Mouse (Mus musculus) kidney, embryonic 15.5 days (tissue): ENCODE data around the gene Gm17364. TPM values are rescaled to one million over a fixed set of nuclear protein-coding genes. Genes with fewer than 3 reads are reported as not detected.
A peak's percentile ranks its signal among the peaks of the same experiment; 100 is the strongest.

ENCODE experiments used
- ATAC-seq: fragments of 200-750 bp; cut with Nextera tagmentation; replicated peaks from 2 replicates; pipeline ENCODE4 v1.8.0; 2017; ENCODE audit warnings: moderate TSS enrichment; ENCODE audit not compliant: low FRiP score
- H3K27ac ChIP-seq: fragments of 300-500 bp; sonication (generic); 2 replicates; pipeline ENCODE4 v1.5.1; 2015; ENCODE audit warnings: mild to moderate bottlenecking, inconsistent platforms
- H3K27me3 ChIP-seq: fragments of 300-500 bp; sonication (generic); 2 replicates; pipeline ENCODE4 v1.6.1; 2015; ENCODE audit warnings: inconsistent platforms
- H3K36me3 ChIP-seq: fragments of 300-500 bp; sonication (generic); 2 replicates; pipeline ENCODE4 v1.6.1; 2015; ENCODE audit warnings: inconsistent platforms
- H3K4me1 ChIP-seq: fragments of 300-500 bp; sonication (generic); 2 replicates; pipeline ENCODE4 v1.6.1; 2015; ENCODE audit warnings: inconsistent platforms
- H3K4me2 ChIP-seq: fragments of 300-500 bp; sonication (generic); 2 replicates; pipeline ENCODE4 v1.6.1; 2015; ENCODE audit warnings: moderate library complexity, mild to moderate bottlenecking, inconsistent platforms
- H3K4me3 ChIP-seq: fragments of 300-500 bp; sonication (generic); replicated peaks from 2 replicates; pipeline ENCODE4 v1.5.1; 2015; ENCODE audit warnings: mild to moderate bottlenecking, inconsistent platforms
- H3K9ac ChIP-seq: fragments of 300-500 bp; sonication (generic); 2 replicates; pipeline ENCODE4 v1.6.1; 2015; ENCODE audit warnings: mild to moderate bottlenecking, inconsistent platforms
- H3K9me3 ChIP-seq: fragments of 300-500 bp; sonication (generic); replicated peaks from 2 replicates; pipeline ENCODE4 v1.6.1; 2016; ENCODE audit warnings: inconsistent platforms
- WGBS: fragments of 180-500 bp; shearing (Covaris S2); methylation state at CpG from one replicate; pipeline ENCODE4 v1.1.7; 2015; ENCODE audit warnings: mixed read lengths; 5-methylcytosine and 5-hydroxymethylcytosine counted together
- polyA plus RNA-seq: library from polyadenylated mRNA; unstranded; fragments of >200 nt; fragmentation: Nextera tagmentation; extraction: Ambion mirVana; gene quantifications from 2 replicates; pipeline ENCODE4 v1.2.1, GENCODE M21; 2015

The Gm17364 gene
- not detected in 2 replicates for polyA plus RNA-seq

DNA sequence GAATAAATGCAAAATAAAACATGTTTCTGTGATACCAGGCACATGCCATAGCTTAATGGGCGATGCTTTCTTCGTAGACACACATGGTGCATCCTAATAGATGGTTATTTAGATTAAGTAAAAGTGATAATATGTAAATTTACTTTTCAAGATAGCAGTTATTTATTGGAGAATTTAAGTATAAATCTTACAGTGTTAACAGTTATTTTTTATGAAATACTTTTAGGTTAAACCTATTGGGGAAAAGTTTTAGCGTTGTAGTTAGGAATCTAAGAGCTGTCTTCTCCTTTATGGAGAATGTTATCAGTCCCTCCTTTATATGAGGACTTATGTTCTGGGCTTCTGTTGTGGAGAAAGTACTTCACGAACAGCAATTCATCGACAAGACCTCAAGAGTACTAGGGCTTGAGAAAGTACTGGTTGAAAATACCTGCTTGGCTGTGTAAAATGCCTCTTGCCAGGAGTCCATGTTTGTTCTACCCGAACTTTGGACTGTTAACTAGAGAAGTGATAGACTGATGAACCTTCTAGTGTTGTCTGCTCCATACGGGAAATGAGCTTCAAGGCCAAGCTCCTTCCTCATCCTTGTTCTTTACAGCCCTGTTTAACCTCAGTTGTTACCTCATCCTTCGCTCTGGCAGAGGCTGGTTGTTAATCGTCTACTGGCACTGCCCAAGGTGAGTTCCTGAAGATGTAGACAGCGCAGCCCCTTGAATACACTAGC lies at the start of gene Gm17364:
Gene Gm17364, minus strand, starts transcription at position 51 of the 724 bp plus-strand sequence.
- H3K36me3 ChIP-seq, result peaks cover 14% of the 10 kb centered on the region; the same call in 1 of the 2 replicates

DNA sequence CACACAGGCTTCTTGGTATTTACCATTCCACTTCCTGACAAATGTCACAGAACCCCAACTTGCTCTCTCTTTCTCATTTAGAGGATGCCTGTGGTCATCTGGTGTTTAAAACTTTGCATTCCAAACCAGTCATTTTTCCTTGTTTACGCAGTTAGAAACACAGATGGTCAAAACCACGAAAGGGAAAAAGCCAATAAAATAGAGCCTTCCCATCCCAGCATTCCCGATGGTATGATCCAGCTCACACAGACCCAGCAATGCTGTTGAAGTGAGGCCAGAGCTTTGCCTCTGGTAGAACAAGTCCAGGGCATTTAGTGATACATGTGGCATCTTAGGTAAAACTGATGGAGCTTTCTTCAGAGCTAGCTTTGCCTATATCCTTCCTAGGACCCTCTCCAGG lies 47.7 kb upstream of the Gm17364 start:
- peaks cover 8% of the 10 kb centered on the region; the same call in 1 of the 2 replicates for H3K4me1 ChIP-seq
- ATAC-seq, result no peak
- no peaks in the 10 kb centered on the region for H3K9me3 ChIP-seq
- 74% methylated on average over 3 of the region's 3 CpGs for WGBS
- H3K9ac ChIP-seq, result no peak overlapping the region
- 0 out of 2 replicates have a peak overlapping the region, but pooled peaks have one; percentile 32 for H3K27ac ChIP-seq
- peaks cover 18% of the 10 kb centered on the region for H3K36me3 ChIP-seq
- H3K4me3 ChIP-seq, result no peak overlapping the region
- no peaks in the 10 kb centered on the region for H3K27me3 ChIP-seq
- H3K4me2 ChIP-seq, result no peak overlapping the region

More for the DNA sequence above, at the start of gene Gm17364:
- H3K9ac ChIP-seq, result no peak within 1 kb of the TSS
- no peak within 1 kb of the TSS for H3K4me2 ChIP-seq
- no peaks in the 10 kb centered on the region for H3K4me1 ChIP-seq
- WGBS, result 94% methylated on average over 10 of the region's 10 CpGs
- 0 out of 2 replicates have a peak, but pooled peaks cover 3% of the 10 kb centered on the region for H3K9me3 ChIP-seq
- H3K27me3 ChIP-seq, result no peaks in the 10 kb centered on the region
- no peak within 1 kb of the TSS for H3K4me3 ChIP-seq
- ATAC-seq, result no peak
- H3K27ac ChIP-seq, result no peak within 1 kb of the TSS

DNA sequence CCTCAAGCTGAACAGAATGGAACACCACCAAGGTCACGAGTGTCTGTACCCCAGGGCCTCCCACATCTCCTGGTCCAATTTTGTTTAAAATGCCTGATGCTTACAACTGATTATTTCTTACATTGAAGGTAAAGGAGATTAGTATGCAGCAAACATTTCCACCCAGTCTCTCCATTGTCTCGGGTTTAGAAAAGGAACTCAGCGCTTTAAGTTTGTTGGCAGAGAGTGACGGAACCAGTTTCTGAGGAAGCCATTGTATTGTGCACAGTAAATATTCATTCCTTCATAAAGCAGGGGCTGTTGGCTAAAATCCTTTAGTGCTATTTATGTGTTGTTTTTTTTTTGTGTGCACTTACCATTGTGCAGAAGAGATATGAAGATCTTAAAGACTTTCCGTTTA lies 47.0 kb upstream of the Gm17364 start:
- Histone ChIP-seq H3K4me2 (no peak overlapping the region), H3K36me3 (peaks cover 25% of the 10 kb centered on the region), H3K4me1 (peaks cover 8% of the 10 kb centered on the region; the same call in 1 of the 2 replicates), H3K9ac (no peak overlapping the region), H3K4me3 (no peak overlapping the region), H3K9me3 (no peaks in the 10 kb centered on the region), H3K27me3 (no peaks in the 10 kb centered on the region), H3K27ac (no peak overlapping the region)
- no peak for ATAC-seq
- 79% methylated on average over 5 of the region's 5 CpGs for WGBS

DNA sequence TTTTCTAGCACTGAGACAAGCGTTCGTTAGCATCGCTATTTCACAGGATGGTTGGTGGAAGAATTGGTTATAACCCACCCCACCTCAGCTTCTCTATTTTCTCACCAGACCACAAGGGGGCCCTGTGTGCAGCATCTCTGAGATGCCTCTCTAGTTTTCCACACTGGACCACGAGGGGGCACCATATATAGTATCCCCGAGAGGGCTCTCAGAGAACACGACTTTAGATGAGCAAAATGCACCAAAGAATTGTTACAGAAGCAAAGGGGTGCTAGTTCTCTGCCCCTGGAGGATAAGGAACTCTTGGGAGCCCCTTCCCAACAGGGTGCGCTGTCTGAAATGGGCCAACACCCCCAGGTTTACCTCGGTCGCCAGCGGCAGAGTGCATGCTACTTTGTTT lies 28.9 kb upstream of the Gm17364 start:
- WGBS, result 64% methylated on average over 10 of the region's 10 CpGs
- Histone ChIP-seq H3K4me1 (peaks cover 7% of the 10 kb centered on the region; the same call in 1 of the 2 replicates), H3K9ac (no peak overlapping the region)

DNA sequence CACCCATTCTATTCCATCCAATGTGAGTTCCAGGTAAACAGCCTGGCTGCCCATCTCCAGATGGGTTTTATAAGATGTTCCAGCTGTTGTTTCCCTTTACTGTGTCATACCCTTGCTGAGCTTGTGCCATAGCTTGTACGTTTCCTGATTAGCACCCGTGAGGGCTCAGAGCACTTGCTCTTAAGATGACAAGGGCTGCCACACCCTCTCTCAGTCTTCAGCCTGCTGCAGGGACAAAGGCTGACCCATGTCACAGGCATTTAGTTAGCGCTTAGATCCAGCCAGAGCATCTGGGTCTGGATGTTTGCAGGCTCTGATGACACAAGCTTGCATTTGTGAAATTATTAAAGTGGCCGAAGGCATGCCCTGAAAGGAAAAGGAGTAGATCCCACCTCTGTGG lies 26.3 kb upstream of the Gm17364 start:
- no peak for ATAC-seq
- 66% methylated on average over 4 of the region's 4 CpGs for WGBS
- no peak overlapping the region for H3K4me3 ChIP-seq
- H3K36me3 ChIP-seq, result no peaks in the 10 kb centered on the region
- no peaks in the 10 kb centered on the region for H3K9me3 ChIP-seq
- H3K4me1 ChIP-seq, result peaks cover 7% of the 10 kb centered on the region; the same call in 1 of the 2 replicates
- no peak overlapping the region for H3K27ac ChIP-seq
- H3K27me3 ChIP-seq, result no peaks in the 10 kb centered on the region
- no peak overlapping the region for H3K9ac ChIP-seq
- H3K4me2 ChIP-seq, result no peak overlapping the region

More for the DNA sequence above, 28.9 kb upstream of the Gm17364 start:
- Histone ChIP-seq H3K9me3 (no peaks in the 10 kb centered on the region), H3K27ac (no peak overlapping the region), H3K4me3 (no peak overlapping the region), H3K4me2 (no peak overlapping the region), H3K36me3 (no peaks in the 10 kb centered on the region), H3K27me3 (no peaks in the 10 kb centered on the region)
- no peak for ATAC-seq

DNA sequence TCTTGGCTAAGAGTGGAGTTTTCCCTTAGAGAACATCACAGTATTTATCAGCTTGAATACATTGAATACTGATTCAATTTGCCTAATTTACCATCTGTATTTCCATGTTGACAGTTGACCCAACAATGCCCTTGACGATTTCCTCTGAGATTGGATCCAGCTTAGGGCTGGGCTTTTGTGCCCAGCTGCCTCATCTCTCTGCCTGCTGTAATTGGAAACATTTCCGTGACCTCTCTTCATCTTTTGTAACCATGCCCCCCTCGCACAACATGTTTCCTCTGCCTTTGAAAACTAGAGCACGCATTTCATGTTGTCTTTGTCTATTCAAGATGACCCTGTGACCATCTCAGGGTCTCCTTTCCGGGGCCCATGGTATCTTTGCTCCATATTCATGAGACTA lies 25.2 kb upstream of the Gm17364 start:
- H3K4me2 ChIP-seq, result no peak overlapping the region
- H3K27ac ChIP-seq, result no peak overlapping the region
- ATAC-seq, result no peak
- WGBS, result 33% methylated on average over 5 of the region's 5 CpGs
- no peaks in the 10 kb centered on the region for H3K27me3 ChIP-seq
- no peaks in the 10 kb centered on the region for H3K9me3 ChIP-seq
- H3K4me1 ChIP-seq, result peaks cover 7% of the 10 kb centered on the region; the same call in 1 of the 2 replicates
- H3K36me3 ChIP-seq, result no peaks in the 10 kb centered on the region
- H3K4me3 ChIP-seq, result no peak overlapping the region
- H3K9ac ChIP-seq, result no peak overlapping the region

DNA sequence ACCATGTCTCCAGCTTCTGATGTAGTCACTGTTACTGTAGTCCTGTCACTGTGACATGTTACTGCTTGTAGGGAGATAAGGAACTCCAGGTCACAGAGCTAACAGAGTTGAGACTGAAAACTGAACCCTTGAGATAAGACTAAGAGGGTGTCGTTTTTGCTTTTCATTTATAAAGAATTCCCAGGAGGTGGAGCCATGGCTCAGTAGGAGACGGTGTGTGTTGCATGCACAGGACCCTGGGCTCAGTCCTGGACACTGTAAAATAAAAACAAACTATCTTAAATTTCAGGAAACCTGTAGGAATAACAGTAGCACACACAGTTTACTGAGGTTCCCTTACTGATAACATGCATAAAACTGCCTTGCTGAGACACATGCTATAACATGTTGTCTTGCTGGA lies 24.8 kb upstream of the Gm17364 start:
- ATAC-seq, result no peak

DNA sequence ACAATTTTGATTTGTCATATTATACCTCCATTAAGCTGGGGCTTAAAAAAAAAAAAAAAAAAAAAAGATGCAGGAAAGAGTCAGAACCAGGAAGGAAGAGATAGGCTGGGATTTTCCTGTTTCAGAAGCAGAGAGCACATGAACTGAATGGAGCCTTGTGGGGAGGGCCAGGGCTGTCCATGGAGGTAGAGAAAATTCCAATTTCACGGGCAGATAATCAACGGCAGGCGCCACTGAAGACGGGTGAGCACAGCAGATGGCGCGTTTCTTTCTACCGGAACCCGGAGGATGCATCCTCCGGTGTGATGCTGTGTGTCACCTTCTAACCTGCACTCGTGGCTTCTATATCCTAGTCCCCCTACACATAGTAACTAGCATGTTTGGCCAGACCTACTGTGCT lies 22.6 kb upstream of the Gm17364 start:
- Histone ChIP-seq H3K9ac (no peak overlapping the region), H3K27me3 (no peaks in the 10 kb centered on the region), H3K27ac (no peak overlapping the region), H3K4me2 (no peak overlapping the region), H3K9me3 (no peaks in the 10 kb centered on the region), H3K4me1 (peaks cover 7% of the 10 kb centered on the region; the same call in 1 of the 2 replicates), H3K36me3 (no peaks in the 10 kb centered on the region), H3K4me3 (no peak overlapping the region)
- WGBS, result 83% methylated on average over 10 of the region's 10 CpGs
- no peak for ATAC-seq

More for the DNA sequence above, 24.8 kb upstream of the Gm17364 start:
- Histone ChIP-seq H3K4me2 (no peak overlapping the region), H3K4me1 (peaks cover 7% of the 10 kb centered on the region; the same call in 1 of the 2 replicates), H3K36me3 (no peaks in the 10 kb centered on the region), H3K27ac (no peak overlapping the region), H3K27me3 (no peaks in the 10 kb centered on the region), H3K9me3 (no peaks in the 10 kb centered on the region), H3K9ac (no peak overlapping the region), H3K4me3 (no peak overlapping the region)
- WGBS, result 30% methylated on average over 2 of the region's 2 CpGs

DNA sequence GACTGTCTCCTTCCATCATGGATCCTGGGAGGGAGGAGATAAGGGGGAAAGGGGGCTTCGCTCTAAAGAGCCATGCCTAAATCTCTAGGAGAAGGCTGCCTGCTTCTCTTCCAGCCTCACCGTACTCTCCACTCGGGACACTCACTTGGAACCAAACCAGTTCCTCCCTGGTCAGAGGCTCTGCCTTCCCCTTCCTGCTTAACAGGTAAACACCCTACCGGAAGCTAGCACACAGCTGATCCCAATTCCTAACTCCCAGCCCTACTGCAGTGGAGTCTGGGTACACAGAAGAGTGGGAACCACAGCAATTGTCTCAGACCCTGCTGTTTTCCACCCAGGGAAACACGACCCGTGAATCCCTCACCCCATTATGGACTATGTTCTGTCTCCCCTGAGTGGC lies 22.1 kb upstream of the Gm17364 start:
- Histone ChIP-seq H3K36me3 (no peaks in the 10 kb centered on the region), H3K27me3 (no peaks in the 10 kb centered on the region), H3K27ac (no peak overlapping the region), H3K4me2 (no peak overlapping the region), H3K9ac (no peak overlapping the region), H3K4me1 (peaks cover 7% of the 10 kb centered on the region; the same call in 1 of the 2 replicates), H3K9me3 (no peaks in the 10 kb centered on the region), H3K4me3 (no peak overlapping the region)
- no peak for ATAC-seq
- WGBS, result 74% methylated on average over 6 of the region's 6 CpGs

DNA sequence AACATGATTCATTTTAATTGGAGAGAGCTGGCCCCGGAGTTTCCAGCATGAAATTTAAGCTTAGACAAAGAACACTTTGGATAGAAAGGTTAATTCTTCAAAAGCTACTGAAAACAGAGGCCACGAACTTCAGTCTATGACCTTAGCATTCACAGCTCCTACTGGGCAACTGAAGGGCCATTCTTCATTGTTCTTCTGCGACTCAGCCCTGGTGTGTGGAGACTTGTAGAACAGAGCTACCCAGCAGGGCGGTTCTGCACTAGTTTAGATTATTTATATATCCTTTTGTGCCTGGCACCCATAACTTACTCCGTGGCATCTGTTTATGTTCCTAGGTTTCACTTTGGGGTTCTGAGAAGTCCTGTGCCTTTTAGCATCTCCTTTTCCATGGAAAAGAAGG lies 19.8 kb upstream of the Gm17364 start:
- H3K36me3 ChIP-seq, result no peaks in the 10 kb centered on the region
- no peaks in the 10 kb centered on the region for H3K9me3 ChIP-seq
- no peak overlapping the region for H3K4me2 ChIP-seq
- 0 out of 2 replicates have a peak, but pooled peaks cover 2% of the 10 kb centered on the region for H3K4me1 ChIP-seq
- no peak overlapping the region for H3K27ac ChIP-seq
- no peak for ATAC-seq
- no peak overlapping the region for H3K9ac ChIP-seq
- 46% methylated on average over 5 of the region's 5 CpGs for WGBS
- no peak overlapping the region for H3K4me3 ChIP-seq
- H3K27me3 ChIP-seq, result no peaks in the 10 kb centered on the region

DNA sequence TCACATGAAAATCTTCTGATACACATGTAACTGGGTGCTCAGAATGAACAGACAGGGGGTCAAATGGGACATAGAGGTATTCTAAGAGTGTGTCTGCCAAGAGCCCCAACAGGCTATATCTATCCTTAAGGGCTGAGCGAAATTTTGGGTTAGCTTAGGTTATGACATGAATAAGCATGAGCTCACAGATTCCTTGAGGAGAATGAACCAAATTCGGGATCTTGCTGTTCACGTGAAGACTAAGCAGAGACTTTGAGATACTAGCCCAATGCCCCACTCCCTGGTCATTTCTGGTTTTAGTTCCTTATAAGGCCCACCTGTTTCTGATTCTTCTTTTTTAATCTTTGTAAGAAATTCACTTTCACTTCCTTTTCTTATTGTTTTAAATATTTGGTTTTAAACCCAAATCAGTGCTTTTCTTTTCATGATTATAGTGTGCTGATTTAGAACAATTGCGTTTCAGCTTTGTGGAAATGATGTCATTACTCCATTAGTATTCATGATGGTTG lies 17.7 kb upstream of the Gm17364 start:
- 83% methylated on average over 4 of the region's 4 CpGs for WGBS
- Histone ChIP-seq H3K27ac (no peak overlapping the region), H3K9ac (no peak overlapping the region), H3K9me3 (no peaks in the 10 kb centered on the region), H3K27me3 (no peaks in the 10 kb centered on the region), H3K36me3 (no peaks in the 10 kb centered on the region), H3K4me3 (no peak overlapping the region), H3K4me1 (no peaks in the 10 kb centered on the region), H3K4me2 (no peak overlapping the region)
- ATAC-seq, result no peak

DNA sequence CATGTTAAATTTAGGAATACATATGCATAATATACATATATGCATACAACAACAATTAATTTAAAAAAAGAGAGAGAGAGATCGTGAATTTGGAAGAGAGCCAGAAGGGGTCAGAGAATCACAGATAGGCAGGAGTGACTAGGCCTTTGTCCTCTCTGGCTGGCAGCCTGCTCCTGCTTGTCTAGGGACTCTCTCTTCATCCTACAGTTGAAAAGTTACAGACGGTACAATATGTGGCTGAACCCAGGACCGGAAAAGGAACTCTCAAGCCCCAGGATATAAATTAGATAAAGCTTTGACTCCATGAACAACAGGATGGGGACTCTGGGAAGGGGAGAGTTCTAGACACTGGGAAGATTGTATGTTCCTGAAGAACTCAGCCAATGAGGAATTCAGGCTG lies 12.5 kb upstream of the Gm17364 start:
- no peak overlapping the region for H3K4me2 ChIP-seq
- H3K9me3 ChIP-seq, result no peaks in the 10 kb centered on the region
- no peaks in the 10 kb centered on the region for H3K36me3 ChIP-seq
- H3K4me1 ChIP-seq, result no peaks in the 10 kb centered on the region
- WGBS, result 65% methylated on average over 3 of the region's 3 CpGs
- no peak overlapping the region for H3K4me3 ChIP-seq
- H3K27me3 ChIP-seq, result no peaks in the 10 kb centered on the region
- no peak overlapping the region for H3K27ac ChIP-seq
- ATAC-seq, result no peak
- H3K9ac ChIP-seq, result no peak overlapping the region
